Mouse (Mus musculus) gastrocnemius, adult 18-20 months (tissue): Measurements from ENCODE around the gene Agxt2. TPM values are rescaled to one million over a fixed set of nuclear protein-coding genes. Genes with fewer than 3 reads are reported as not detected.
A peak's percentile ranks its signal among the peaks of the same experiment; 100 is the strongest.

Experiments
- DNase-seq: peaks from one replicate; pipeline ENCODE4 v3.0.0; 2021; ENCODE audit warnings: low spot score
- long read RNA-seq, 2 experiments: library from polyadenylated mRNA; stranded (forward); transcript quantifications; one replicate each; pipeline ENCODE4 v2.0.0; 2021
- total RNA-seq, 2 experiments: library from RNA; stranded (reverse); gene quantifications; 2 replicates each; pipeline ENCODE4 v1.2.3; 2021

The Agxt2 gene
- total RNA-seq: not detected
- long read RNA-seq, experiment 1: 0 reads
- long read RNA-seq, experiment 2: 0 reads

- no peak for DNase-seq
Observed at GRCm38 (mm10) chr15:10358039-10358948, at the start of gene Agxt2. Gene Agxt2 (plus strand): TSS chr15:10358532.

GRCm38 (mm10) chr15:10311826-10312225 is 46.5 kb upstream of the Agxt2 start:
- DNase-seq: no peak

- DNase-seq: peak; percentile 56
Observed at GRCm38 (mm10) chr15:10313522-10314455, 44.5 kb upstream of the Agxt2 start.

GRCm38 (mm10) chr15:10325080-10325479 is 33.3 kb upstream of the Agxt2 start, which contains the start of gene Gm21973:
Gene Gm21973 (plus strand): TSS chr15:10325380.
- DNase-seq: no peak

- DNase-seq: no peak
Observed at GRCm38 (mm10) chr15:10330626-10331025, 27.7 kb upstream of the Agxt2 start.

- DNase-seq: no peak
Observed at GRCm38 (mm10) chr15:10332566-10332965, 25.8 kb upstream of the Agxt2 start.

GRCm38 (mm10) chr15:10338606-10339005 is 19.7 kb upstream of the Agxt2 start:
- peak; percentile 4 for DNase-seq

- DNase-seq: no peak
Observed at GRCm38 (mm10) chr15:10347044-10347443, 11.3 kb upstream of the Agxt2 start.

- no peak for DNase-seq
Observed at GRCm38 (mm10) chr15:10366331-10366730, 8.0 kb downstream of the Agxt2 start.

- DNase-seq: no peak
Observed at GRCm38 (mm10) chr15:10375404-10375803, 17.1 kb downstream of the Agxt2 start.

GRCm38 (mm10) chr15:10378338-10378959 is 20.1 kb downstream of the Agxt2 start:
- DNase-seq: no peak

- no peak for DNase-seq
Observed at GRCm38 (mm10) chr15:10379757-10380458, 21.6 kb downstream of the Agxt2 start.

GRCm38 (mm10) chr15:10387263-10387662 is 28.9 kb downstream of the Agxt2 start:
- no peak for DNase-seq

- no peak for DNase-seq
Observed at GRCm38 (mm10) chr15:10399795-10400194, 41.5 kb downstream of the Agxt2 start.

- DNase-seq: no peak
Observed at GRCm38 (mm10) chr15:10400415-10400814, 42.1 kb downstream of the Agxt2 start.

GRCm38 (mm10) chr15:10409842-10410241 is 51.5 kb downstream of the Agxt2 start:
- no peak for DNase-seq

GRCm38 (mm10) chr15:10410881-10411280 is 52.5 kb downstream of the Agxt2 start:
- DNase-seq: no peak

GRCm38 (mm10) chr15:10413656-10414055 is 55.3 kb downstream of the Agxt2 start:
- DNase-seq: no peak

GRCm38 (mm10) chr15:10421138-10421784 is 62.9 kb downstream of the Agxt2 start:
- DNase-seq: no peak

- no peak for DNase-seq
Observed at GRCm38 (mm10) chr15:10421785-10422144, 63.4 kb downstream of the Agxt2 start.
